Mouse (Mus musculus) bone marrow, adult 2 months (tissue): ENCODE measurements at regions not wholly inside any gene's neighbourhood (a gene's known extent, or its start where the extent isn't known, plus 50 kb on each side); places are given as distances from the start of the nearest gene placed in this dataset.

Experiments used
- CTCF ChIP-seq: fragments of 200-500 bp; IDR thresholded peaks from 2 replicates; pipeline ENCODE4 v1.5.1; 2011; ENCODE audit warnings: low read length, control low read depth; ENCODE audit not compliant: control insufficient read depth, insufficient read depth
- POLR2A ChIP-seq: fragments of 200-500 bp; IDR thresholded peaks from 2 replicates; pipeline ENCODE4 v1.6.1; 2011; ENCODE audit warnings: low read depth, mild to moderate bottlenecking, control low read depth, low read length, borderline replicate concordance; ENCODE audit not compliant: control insufficient read depth

DNA sequence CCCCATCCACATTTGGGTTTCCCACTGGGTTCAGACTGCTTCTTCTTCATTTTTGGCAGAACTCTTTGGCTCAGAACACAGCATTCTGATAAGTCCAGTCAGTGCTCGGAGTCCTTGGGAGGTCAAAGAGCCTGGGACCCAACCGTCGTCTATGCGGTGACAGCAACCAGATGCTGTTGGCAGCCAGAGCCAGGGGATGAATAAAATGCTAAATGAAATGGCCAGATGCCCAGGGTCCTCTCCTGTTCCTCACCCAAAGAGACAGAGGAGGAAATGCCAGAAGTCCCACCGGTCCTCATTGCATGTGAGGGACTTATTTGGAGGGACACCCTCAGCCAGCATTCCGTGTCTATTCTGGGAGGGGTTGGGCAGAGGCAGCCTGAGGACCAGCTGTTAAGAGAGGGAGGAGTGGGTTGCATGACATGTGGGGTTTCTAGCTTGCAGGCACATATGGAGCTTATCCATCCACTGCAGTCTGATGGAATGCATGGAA is 801.2 kb upstream of the Lrrc6 start:
- no peak for TF ChIP-seq POLR2A
- TF ChIP-seq CTCF, result no peak
